ENCODE assay signal across 41 mouse cellular contexts in the genomic region with DNA sequence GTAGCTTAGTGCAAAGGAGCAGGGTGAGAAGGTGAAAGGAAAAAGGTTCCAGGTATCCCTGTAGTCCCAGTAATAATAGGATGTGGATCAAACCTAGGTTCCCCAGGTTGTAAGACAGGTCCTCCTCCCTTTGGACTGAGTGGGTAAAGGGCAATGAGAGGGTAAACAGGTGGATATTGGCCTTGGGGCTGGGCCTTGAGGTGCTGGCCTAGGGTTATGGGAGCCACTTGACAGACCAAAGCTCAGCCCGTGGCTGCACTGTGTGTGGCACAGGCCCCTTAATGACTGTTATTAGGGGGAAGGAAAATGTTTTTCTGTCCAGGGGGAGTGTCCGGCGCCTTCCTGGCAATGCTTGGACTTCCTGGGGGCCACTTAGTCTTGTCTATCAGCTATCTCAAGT. TPM values are rescaled to one million over a fixed set of nuclear protein-coding genes. Genes with fewer than 3 reads are reported as not detected.
"Had no signal": no experiment of that assay in that cellular context is flagged by ENCODE, and none has a peak within 500 bp of the region (broad histone marks: within the 10 kb centered on the region; RNA-seq: fewer than 3 reads in every experiment).

No protein-coding gene starts in this region.

- H3K27ac ChIP-seq: left cerebral cortex, adult 2 months; limb, embryonic 10.5 days; limb, embryonic 12.5 days; limb, embryonic 13.5 days; limb, embryonic 15.5 days; liver, embryonic 12.5 days; liver, embryonic 13.5 days; liver, embryonic 14.5 days; liver, embryonic 15.5 days; lung, embryonic 15.5 days; macrophage; midbrain, embryonic 10.5 days; midbrain, embryonic 12.5 days; midbrain, embryonic 15.5 days; neural tube, embryonic 12.5 days had no signal

- ATAC-seq: liver, embryonic 12.5 days; liver, postnatal 0 days; lung, postnatal 0 days; midbrain, embryonic 15.5 days; midbrain, embryonic 16.5 days had no signal

- H3K9me3 ChIP-seq: limb, embryonic 10.5 days; limb, embryonic 12.5 days; limb, embryonic 13.5 days; limb, embryonic 15.5 days; liver, embryonic 12.5 days; liver, embryonic 13.5 days; liver, embryonic 15.5 days; lung, embryonic 15.5 days; megakaryocyte, embryonic 14.5 days; midbrain, embryonic 10.5 days; midbrain, embryonic 12.5 days; midbrain, embryonic 15.5 days; neural tube, embryonic 12.5 days had no signal

- H3K27me3 ChIP-seq: limb, embryonic 15.5 days; lung, embryonic 15.5 days; midbrain, embryonic 12.5 days; midbrain, embryonic 15.5 days; neural tube, embryonic 12.5 days had no signal

- H3K36me3 ChIP-seq: limb, embryonic 10.5 days; limb, embryonic 12.5 days; limb, embryonic 13.5 days; limb, embryonic 15.5 days; liver, embryonic 12.5 days; liver, embryonic 13.5 days; liver, embryonic 15.5 days; lung, embryonic 15.5 days; midbrain, embryonic 10.5 days; midbrain, embryonic 12.5 days; midbrain, embryonic 15.5 days; neural tube, embryonic 12.5 days had no signal

- H3K9ac ChIP-seq: limb, embryonic 12.5 days; limb, embryonic 13.5 days; limb, embryonic 15.5 days; liver, embryonic 12.5 days; liver, embryonic 13.5 days; liver, embryonic 14.5 days; liver, embryonic 15.5 days; liver, postnatal 0 days; lung, embryonic 14.5 days; lung, embryonic 15.5 days; midbrain, embryonic 12.5 days; midbrain, embryonic 15.5 days; neural tube, embryonic 12.5 days had no signal

- H3K4me1 ChIP-seq: limb, embryonic 10.5 days; limb, embryonic 12.5 days; limb, embryonic 13.5 days; limb, embryonic 15.5 days; liver, embryonic 12.5 days; liver, embryonic 13.5 days; liver, embryonic 15.5 days; lung, embryonic 15.5 days; midbrain, embryonic 10.5 days; midbrain, embryonic 12.5 days; midbrain, embryonic 15.5 days; neural tube, embryonic 12.5 days had no signal

- H3K4me2 ChIP-seq: limb, embryonic 12.5 days; limb, embryonic 13.5 days; limb, embryonic 15.5 days; liver, embryonic 11.5 days; liver, embryonic 12.5 days; liver, embryonic 13.5 days; liver, embryonic 15.5 days; lung, embryonic 14.5 days; lung, embryonic 15.5 days; midbrain, embryonic 12.5 days; midbrain, embryonic 15.5 days; neural tube, embryonic 12.5 days had no signal

- DNase-seq: left cerebral cortex, postnatal 4 days; liver; liver, embryonic 13.5 days; liver, postnatal 0 days; lung, adult 18-20 months; lung, adult 2 months; lung, embryonic 14.5 days; lung, postnatal 10 days; lung, postnatal 14 days; lung, postnatal 36 days; lung, postnatal 4 days; midbrain, embryonic 14.5 days had no signal

- H3K4me3 ChIP-seq: left cerebral cortex, adult 2 months; limb, embryonic 10.5 days; limb, embryonic 12.5 days; limb, embryonic 13.5 days; limb, embryonic 15.5 days; liver, embryonic 12.5 days; liver, embryonic 13.5 days; liver, embryonic 15.5 days; lung, embryonic 15.5 days; megakaryocyte, embryonic 14.5 days; midbrain, embryonic 10.5 days; midbrain, embryonic 12.5 days; midbrain, embryonic 15.5 days; myocyte; neural tube, embryonic 12.5 days had no signal

RNA-seq across cellular contexts. Expression of a gene that starts 3.3 kb away (rescaled TPM):
- total RNA-seq: left cerebral cortex, adult 2 months; left cerebral cortex, adult 8-10 months; left cerebral cortex, postnatal 10 days; left cerebral cortex, postnatal 14 days; left cerebral cortex, postnatal 25 days; left cerebral cortex, postnatal 36 days; left cerebral cortex, postnatal 4 days; liver, adult 2 months; megakaryocyte, adult 5-6 weeks; megakaryocyte-erythroid progenitor cell, adult 5-6 weeks; midbrain, postnatal 0 days; monocyte, adult 5-6 weeks had no signal
- polyA plus RNA-seq: liver, adult 2 months; lung, postnatal 0 days; macrophage; midbrain, postnatal 0 days; myocyte had no signal
